Mouse (Mus musculus): ENCODE data around the gene Ngp.

DNA sequence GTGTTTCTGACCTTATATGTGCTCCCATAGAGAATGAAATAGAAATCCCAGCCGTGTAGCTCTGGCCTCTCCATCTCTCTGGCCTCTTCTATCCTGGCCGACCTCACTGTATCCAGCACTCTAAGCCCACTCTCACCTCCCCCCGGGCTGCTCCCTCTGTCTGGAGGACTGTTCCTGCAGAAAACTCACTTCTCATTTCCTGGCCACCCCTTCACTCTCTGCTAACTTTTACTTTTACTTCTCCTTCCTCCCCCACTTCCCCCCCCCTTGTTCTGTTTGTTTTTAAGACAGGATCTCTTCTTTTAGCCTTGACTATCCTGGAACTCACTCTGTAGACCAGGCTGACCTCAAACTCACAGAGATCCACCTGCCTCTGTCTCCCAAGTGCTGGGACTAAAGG, 33.0 kb downstream of the Ngp start:
- TF ChIP-seq CTCF (IDR thresholded peaks at IDR 0.05; ENCODE audit: extremely low read depth, insufficient read depth, low read length) (no peak), POLR2A (IDR thresholded peaks at IDR 0.05; ENCODE audit: extremely low read depth, insufficient read depth, low read length) (no peak)

Data from cortical plate, adult 2 months (tissue).